Mouse (Mus musculus): ENCODE measurements at regions not wholly inside any gene's neighbourhood (a gene's known extent, or its start where the extent isn't known, plus 50 kb on each side); places are given as distances from the start of the nearest gene placed in this dataset.

GRCm38 (mm10) chr13:31349671-31350070 lies 206.3 kb upstream of the Foxq1 start:
- 25% methylated on average over 2 of the region's 2 CpGs for WGBS
- no peak for TF ChIP-seq CTCF (IDR thresholded peaks at IDR 0.05; ENCODE audit: low read depth)
- Histone ChIP-seq H3K4me2 (replicated peaks; ENCODE audit: low read depth) (no peak overlapping the region), H3K4me3 (ENCODE audit: low read depth, low read length) (no peak overlapping the region), H3K4me1 (replicated peaks; ENCODE audit: control insufficient read depth, insufficient read depth, low read length) (no peaks in the 10 kb centered on the region), H3K27me3 (replicated peaks; ENCODE audit: control insufficient read depth, insufficient read depth, low read length) (no peaks in the 10 kb centered on the region), H3K27ac (ENCODE audit: low read depth, low read length) (peak overlapping the region; percentile 58), H3K9ac (ENCODE audit: low read depth, low read length) (no peak overlapping the region), H3K36me3 (ENCODE audit: control insufficient read depth, insufficient read depth) (no peaks in the 10 kb centered on the region), H3K9me3 (ENCODE audit: control insufficient read depth) (no peaks in the 10 kb centered on the region)
- peak; percentile 49 for ATAC-seq

- Histone ChIP-seq H3K27me3 (replicated peaks; ENCODE audit: control insufficient read depth, insufficient read depth, low read length) (no peaks in the 10 kb centered on the region), H3K4me1 (replicated peaks; ENCODE audit: control insufficient read depth, insufficient read depth, low read length) (no peaks in the 10 kb centered on the region), H3K4me3 (ENCODE audit: low read depth, low read length) (no peak overlapping the region), H3K9ac (ENCODE audit: low read depth, low read length) (no peak overlapping the region), H3K9me3 (ENCODE audit: control insufficient read depth) (no peaks in the 10 kb centered on the region), H3K27ac (ENCODE audit: low read depth, low read length) (no peak overlapping the region), H3K4me2 (replicated peaks; ENCODE audit: low read depth) (no peak overlapping the region), H3K36me3 (ENCODE audit: control insufficient read depth, insufficient read depth) (no peaks in the 10 kb centered on the region)
- no peak for TF ChIP-seq CTCF (IDR thresholded peaks at IDR 0.05; ENCODE audit: low read depth)
- no peak for ATAC-seq
Measured at GRCm38 (mm10) chr13:31351481-31351880, 204.5 kb upstream of the Foxq1 start.

DNA sequence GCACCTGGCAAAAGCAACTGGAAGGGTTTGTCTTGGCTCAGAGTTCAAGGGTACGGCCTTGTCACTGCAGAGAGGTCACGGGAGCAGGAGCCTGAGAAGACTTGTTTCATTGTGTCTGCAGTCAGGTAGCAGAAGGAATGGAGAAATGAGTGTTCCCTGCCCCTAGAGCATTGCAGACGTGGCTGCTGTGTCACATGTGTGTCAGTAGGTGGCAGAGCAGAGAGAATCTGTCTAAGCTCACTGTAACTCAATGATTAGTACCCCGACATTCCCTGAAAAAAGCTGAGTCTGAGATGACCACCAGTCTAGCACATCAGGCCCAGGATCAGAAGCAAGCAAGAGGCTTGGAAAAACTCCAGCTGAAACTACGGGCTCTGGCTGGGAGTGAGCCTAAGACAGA lies 203.1 kb upstream of the Foxq1 start:
- Histone ChIP-seq H3K36me3 (ENCODE audit: control insufficient read depth, insufficient read depth) (no peaks in the 10 kb centered on the region), H3K27me3 (replicated peaks; ENCODE audit: control insufficient read depth, insufficient read depth, low read length) (no peaks in the 10 kb centered on the region), H3K9me3 (ENCODE audit: control insufficient read depth) (no peaks in the 10 kb centered on the region), H3K4me1 (replicated peaks; ENCODE audit: control insufficient read depth, insufficient read depth, low read length) (no peaks in the 10 kb centered on the region), H3K4me2 (replicated peaks; ENCODE audit: low read depth) (no peak overlapping the region), H3K4me3 (ENCODE audit: low read depth, low read length) (no peak overlapping the region), H3K9ac (ENCODE audit: low read depth, low read length) (no peak overlapping the region), H3K27ac (ENCODE audit: low read depth, low read length) (no peak overlapping the region)
- no peak for ATAC-seq
- WGBS: 75% methylated on average over 5 of the region's 5 CpGs
- TF ChIP-seq CTCF (IDR thresholded peaks at IDR 0.05; ENCODE audit: low read depth): peak; percentile 62

- Histone ChIP-seq H3K4me1 (replicated peaks; ENCODE audit: control insufficient read depth, insufficient read depth, low read length) (no peaks in the 10 kb centered on the region), H3K4me3 (ENCODE audit: low read depth, low read length) (no peak overlapping the region), H3K27ac (ENCODE audit: low read depth, low read length) (no peak overlapping the region), H3K9me3 (ENCODE audit: control insufficient read depth) (no peaks in the 10 kb centered on the region), H3K27me3 (replicated peaks; ENCODE audit: control insufficient read depth, insufficient read depth, low read length) (no peaks in the 10 kb centered on the region), H3K4me2 (replicated peaks; ENCODE audit: low read depth) (no peak overlapping the region), H3K36me3 (ENCODE audit: control insufficient read depth, insufficient read depth) (no peaks in the 10 kb centered on the region), H3K9ac (ENCODE audit: low read depth, low read length) (no peak overlapping the region)
- ATAC-seq: no peak
- WGBS: 88% methylated on average over 4 of the region's 4 CpGs
- TF ChIP-seq CTCF (IDR thresholded peaks at IDR 0.05; ENCODE audit: low read depth): no peak
Measured at GRCm38 (mm10) chr13:31359353-31359752, 196.6 kb upstream of the Foxq1 start.

- WGBS: 46% methylated on average over 3 of the region's 3 CpGs
- H3K27ac ChIP-seq (ENCODE audit: low read depth, low read length): no peak overlapping the region
Measured at GRCm38 (mm10) chr13:31362386-31362785, 193.5 kb upstream of the Foxq1 start.

DNA sequence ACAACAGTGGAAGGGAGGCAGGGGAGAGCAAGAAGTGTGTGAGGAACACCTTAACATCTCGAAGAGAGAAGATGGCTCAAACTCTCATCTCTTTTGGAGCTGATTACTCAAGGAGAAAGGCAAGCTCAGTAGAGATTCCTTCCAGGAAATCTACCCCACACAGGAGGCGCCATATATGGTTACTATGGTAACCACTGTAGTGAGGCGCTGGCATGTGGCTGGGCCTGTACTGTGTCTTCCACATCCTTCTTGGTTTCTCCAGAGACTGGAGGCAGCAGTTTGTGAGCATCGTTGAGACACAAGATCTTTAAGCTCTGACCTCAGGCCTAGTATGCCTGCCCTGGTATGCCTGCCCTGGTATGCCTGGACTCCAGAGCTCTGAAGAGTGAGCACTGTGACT lies 191.6 kb upstream of the Foxq1 start:
- ATAC-seq: no peak

More at GRCm38 (mm10) chr13:31362386-31362785, 193.5 kb upstream of the Foxq1 start:
- Histone ChIP-seq H3K9me3 (ENCODE audit: control insufficient read depth) (no peaks in the 10 kb centered on the region), H3K36me3 (ENCODE audit: control insufficient read depth, insufficient read depth) (no peaks in the 10 kb centered on the region), H3K4me2 (replicated peaks; ENCODE audit: low read depth) (no peak overlapping the region), H3K9ac (ENCODE audit: low read depth, low read length) (no peak overlapping the region), H3K27me3 (replicated peaks; ENCODE audit: control insufficient read depth, insufficient read depth, low read length) (no peaks in the 10 kb centered on the region), H3K4me3 (ENCODE audit: low read depth, low read length) (no peak overlapping the region), H3K4me1 (replicated peaks; ENCODE audit: control insufficient read depth, insufficient read depth, low read length) (no peaks in the 10 kb centered on the region)
- no peak for TF ChIP-seq CTCF (IDR thresholded peaks at IDR 0.05; ENCODE audit: low read depth)
- ATAC-seq: no peak

DNA sequence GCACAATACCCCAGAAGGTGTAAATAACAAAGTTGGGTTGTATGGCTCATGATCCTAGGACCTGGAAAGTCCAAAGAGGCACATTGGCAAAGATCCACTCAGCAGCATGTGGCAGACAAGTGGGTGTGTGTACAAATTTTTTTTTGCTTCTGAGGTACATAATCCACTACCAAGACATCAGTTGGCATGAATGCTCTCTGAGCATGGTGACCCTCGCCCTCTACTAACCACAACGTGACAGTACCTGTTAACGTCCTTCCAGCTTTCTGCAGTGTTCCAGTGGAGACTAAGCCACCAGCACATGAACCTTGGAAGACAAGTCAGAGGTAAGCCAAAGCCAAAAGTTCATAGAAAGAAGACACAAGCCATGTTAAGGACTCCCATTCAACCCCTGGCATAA lies 188.7 kb upstream of the Foxq1 start:
- H3K27ac ChIP-seq (ENCODE audit: low read depth, low read length): no peak overlapping the region
- WGBS: 89% methylated on average over 3 of the region's 3 CpGs
- ATAC-seq: no peak
- no peaks in the 10 kb centered on the region for H3K36me3 ChIP-seq (ENCODE audit: control insufficient read depth, insufficient read depth)
- no peak overlapping the region for H3K4me3 ChIP-seq (ENCODE audit: low read depth, low read length)
- H3K4me2 ChIP-seq (replicated peaks; ENCODE audit: low read depth): no peak overlapping the region
- H3K9me3 ChIP-seq (ENCODE audit: control insufficient read depth): no peaks in the 10 kb centered on the region
- no peak overlapping the region for H3K9ac ChIP-seq (ENCODE audit: low read depth, low read length)
- TF ChIP-seq CTCF (IDR thresholded peaks at IDR 0.05; ENCODE audit: low read depth): no peak
- H3K27me3 ChIP-seq (replicated peaks; ENCODE audit: control insufficient read depth, insufficient read depth, low read length): no peaks in the 10 kb centered on the region
- H3K4me1 ChIP-seq (replicated peaks; ENCODE audit: control insufficient read depth, insufficient read depth, low read length): peaks cover 7% of the 10 kb centered on the region; the same call in 1 of the 2 replicates

More for the DNA sequence above, 191.6 kb upstream of the Foxq1 start:
- 65% methylated on average over 4 of the region's 4 CpGs for WGBS
- Histone ChIP-seq H3K9me3 (ENCODE audit: control insufficient read depth) (no peaks in the 10 kb centered on the region), H3K9ac (ENCODE audit: low read depth, low read length) (no peak overlapping the region), H3K4me2 (replicated peaks; ENCODE audit: low read depth) (no peak overlapping the region), H3K4me1 (replicated peaks; ENCODE audit: control insufficient read depth, insufficient read depth, low read length) (peaks cover 7% of the 10 kb centered on the region; the same call in 1 of the 2 replicates), H3K4me3 (ENCODE audit: low read depth, low read length) (no peak overlapping the region), H3K27ac (ENCODE audit: low read depth, low read length) (no peak overlapping the region), H3K27me3 (replicated peaks; ENCODE audit: control insufficient read depth, insufficient read depth, low read length) (no peaks in the 10 kb centered on the region), H3K36me3 (ENCODE audit: control insufficient read depth, insufficient read depth) (no peaks in the 10 kb centered on the region)
- TF ChIP-seq CTCF (IDR thresholded peaks at IDR 0.05; ENCODE audit: low read depth): no peak

Data from intestine, postnatal 0 days (tissue).